Mouse (Mus musculus): Measurements from ENCODE around the gene Mpig6b.

DNA sequence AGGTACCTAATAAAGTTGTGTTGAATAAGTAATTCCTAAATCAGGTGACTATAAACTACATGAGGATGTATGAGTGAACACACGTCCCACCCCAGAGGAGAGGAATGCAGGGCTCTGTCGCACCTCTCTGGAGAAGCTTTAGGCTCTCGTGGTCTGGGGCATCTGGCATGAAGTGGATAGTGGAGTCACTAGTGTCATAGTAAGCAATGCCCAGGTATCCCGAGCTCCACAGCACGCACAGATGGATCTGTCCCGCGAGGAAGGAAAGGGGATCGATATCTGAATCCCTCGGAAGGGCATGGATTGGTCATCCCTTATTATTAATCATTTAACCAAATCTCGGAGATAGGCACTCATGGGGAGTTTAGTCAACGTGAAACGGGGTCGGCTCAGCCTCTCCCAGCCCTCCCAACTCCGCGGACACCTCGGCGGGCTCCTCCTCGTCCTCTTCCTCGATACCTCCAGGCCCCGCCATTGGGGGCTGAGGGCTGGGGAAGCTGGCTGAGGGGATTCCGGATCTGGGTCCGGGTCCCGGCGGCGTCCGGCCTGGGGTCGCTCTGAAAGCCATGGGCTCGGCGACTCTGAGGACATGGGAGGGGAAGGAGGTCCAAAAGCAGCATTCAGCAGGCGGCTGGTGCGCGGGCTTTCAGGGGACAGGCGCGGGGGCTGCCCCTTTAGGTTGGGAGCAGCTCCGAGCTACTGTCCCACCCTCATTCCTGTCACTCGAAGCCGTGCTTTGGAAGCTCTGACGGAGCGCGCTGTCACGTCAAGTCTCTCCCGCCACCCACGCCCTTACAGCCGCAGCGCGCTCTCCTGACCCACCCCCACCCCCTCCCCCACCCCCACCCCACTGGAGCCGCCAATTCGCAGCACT is 19.9 kb downstream of the Mpig6b start:
- TF ChIP-seq CTCF (IDR thresholded peaks at IDR 0.05; ENCODE audit: borderline replicate concordance, extremely low read depth, insufficient read depth, insufficient read length) (no peak), POLR2A (IDR thresholded peaks at IDR 0.05; ENCODE audit: borderline replicate concordance, extremely low read depth, insufficient read depth, insufficient read length, poor library complexity, severe bottlenecking) (no peak)

Data from brain, embryonic 14.5 days (tissue).